Mouse (Mus musculus) cerebellum, postnatal 25 days (tissue): ENCODE measurements around the gene Apba1.

Experiments used
- DNase-seq, 2 experiments: peaks; one replicate each; pipeline ENCODE4 v3.0.0; 2021; ENCODE audit warnings: mixed read lengths in 2 of 2

Gene Apba1

DNA sequence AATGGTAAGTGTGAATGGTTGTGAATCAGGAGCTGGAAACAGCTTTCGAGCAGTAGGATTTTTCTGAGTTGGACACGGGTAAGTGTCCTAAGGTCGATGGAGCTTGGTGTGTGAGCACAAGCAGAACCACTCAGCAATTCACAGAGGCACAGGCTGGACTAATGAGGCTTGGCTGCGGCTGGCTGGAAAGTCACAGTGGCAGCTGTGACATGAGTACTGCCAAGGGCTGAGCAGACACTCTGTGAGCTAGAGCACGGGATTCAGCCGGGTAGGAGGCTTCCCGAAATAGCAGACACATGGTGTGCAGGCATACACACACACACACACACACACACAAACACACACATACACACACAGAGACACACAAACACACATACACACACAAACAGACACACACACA, 121.2 kb downstream of the Apba1 start:
- DNase-seq = peak; percentile 74 to 78

DNA sequence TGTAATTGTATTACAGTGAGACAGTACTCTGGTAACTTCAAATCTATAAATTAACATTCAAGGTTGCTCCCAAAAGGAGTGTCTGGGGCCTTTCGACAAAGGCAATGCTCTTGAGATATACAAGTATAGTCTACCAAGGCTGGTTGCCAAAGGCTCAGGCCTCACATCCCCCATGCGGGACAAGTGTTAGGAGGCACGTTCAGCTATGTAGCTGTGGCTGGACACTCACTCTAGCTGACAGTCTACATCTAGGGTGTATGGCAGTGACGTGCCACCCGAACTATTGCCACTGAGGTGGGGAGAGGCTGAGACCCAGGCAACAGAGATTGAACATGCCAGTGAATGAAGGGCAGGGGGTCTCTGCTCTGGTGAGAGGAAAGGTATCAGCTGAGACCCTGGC, 127.5 kb downstream of the Apba1 start:
- DNase-seq = no peak

DNA sequence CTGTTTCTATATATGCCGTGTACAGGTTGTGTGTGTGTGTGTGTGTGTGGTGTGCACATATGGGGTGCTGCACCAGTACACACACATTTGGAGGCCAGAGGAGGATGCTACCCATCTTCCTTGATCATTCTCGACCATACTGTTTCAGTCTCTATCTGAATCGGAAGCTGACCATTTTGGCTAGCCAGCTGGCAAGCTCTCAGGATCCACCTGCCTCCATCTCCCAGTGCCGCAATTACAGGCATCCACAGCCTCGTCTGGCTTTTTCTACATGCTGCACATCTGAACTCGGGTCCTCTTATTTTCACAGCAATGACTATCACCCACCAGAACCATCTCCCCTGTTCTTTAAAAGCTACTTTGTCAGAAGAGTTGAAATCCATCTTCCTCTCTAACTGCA, 132.7 kb downstream of the Apba1 start:
- DNase-seq = peak; percentile 69 to 78

DNA sequence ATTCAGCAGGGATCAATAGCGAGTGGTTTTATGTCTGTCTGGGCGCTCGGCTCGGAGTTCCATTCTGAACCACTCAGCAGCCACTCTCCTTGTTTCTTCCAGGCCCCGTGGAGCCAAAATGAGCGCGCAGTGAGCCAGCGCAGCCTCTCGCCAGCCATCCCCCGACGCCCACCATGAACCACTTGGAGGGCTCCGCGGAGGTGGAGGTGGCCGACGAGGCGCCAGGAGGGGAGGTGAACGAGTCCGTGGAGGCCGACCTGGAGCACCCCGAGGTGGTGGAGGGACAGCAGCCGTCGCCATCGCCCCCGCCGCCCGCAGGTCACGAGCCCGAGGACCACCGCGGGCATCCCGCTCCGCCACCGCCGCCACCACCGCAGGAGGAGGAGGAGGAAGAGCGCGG, 133.9 kb downstream of the Apba1 start:
- DNase-seq = peak; percentile 39 to 41

DNA sequence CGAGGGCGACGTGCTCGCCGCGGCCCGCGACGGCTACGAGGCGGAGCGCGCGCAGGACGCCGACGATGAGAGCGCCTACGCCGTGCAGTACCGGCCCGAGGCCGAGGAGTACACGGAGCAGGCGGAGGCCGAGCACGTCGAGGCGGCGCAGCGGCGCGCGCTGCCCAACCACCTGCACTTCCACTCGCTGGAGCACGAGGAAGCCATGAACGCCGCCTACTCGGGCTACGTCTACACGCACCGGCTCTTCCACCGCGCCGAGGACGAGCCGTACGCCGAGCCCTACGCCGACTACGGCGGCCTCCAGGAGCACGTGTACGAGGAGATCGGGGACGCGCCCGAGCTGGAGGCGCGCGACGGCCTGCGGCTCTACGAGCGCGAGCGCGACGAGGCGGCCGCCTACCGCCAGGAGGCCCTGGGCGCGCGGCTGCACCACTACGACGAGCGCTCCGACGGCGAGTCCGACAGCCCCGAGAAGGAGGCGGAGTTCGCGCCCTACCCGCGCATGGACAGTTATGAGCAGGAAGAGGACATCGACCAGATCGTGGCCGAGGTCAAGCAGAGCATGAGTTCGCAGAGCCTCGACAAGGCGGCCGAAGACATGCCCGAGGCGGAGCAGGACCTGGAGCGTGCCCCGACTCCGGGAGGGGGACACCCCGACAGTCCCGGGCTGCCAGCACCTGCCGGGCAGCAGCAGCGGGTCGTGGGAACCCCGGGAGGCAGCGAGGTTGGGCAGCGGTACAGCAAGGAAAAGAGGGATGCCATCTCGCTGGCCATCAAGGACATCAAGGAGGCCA, 134.6 kb downstream of the Apba1 start:
- peak; percentile 55 for DNase-seq

DNA sequence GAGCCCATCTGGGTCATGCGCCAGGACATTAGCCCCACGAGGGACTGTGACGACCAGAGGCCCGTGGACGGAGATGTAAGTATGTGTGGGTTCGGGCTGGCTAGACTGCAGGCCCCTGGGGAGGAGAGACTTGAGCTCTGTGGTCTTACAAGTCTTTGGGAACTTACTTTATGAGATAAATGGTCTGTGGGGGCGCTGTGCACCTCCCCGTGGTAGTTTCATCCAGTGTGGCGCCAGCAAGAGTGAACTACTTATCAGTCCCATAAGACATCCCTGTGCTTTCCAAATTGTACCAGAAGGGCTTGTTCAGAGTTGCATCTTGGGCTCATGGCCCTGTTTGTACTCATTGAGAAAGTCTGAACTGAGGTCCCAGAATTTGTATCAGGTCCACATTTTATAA, 135.3 kb downstream of the Apba1 start:
- no peak for DNase-seq

DNA sequence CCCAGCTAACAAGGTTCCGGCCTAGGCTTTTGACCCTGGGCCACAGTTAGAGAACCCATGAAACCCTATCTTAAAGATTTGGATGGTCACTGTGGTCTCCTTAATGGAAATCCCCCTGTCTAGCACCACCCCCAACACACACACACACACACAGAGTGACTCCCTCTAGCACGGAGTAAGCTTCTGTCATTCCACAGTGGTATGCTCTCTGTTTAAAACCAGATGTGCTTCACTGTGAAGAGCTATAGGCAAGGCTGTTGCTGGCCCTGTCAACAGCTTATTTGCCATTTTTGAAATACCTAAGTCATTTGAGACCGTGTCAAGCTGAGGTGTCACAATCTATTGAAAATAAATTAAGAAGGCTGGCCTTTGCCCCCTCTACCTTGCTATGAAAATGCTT, 136.1 kb downstream of the Apba1 start:
- no peak for DNase-seq

DNA sequence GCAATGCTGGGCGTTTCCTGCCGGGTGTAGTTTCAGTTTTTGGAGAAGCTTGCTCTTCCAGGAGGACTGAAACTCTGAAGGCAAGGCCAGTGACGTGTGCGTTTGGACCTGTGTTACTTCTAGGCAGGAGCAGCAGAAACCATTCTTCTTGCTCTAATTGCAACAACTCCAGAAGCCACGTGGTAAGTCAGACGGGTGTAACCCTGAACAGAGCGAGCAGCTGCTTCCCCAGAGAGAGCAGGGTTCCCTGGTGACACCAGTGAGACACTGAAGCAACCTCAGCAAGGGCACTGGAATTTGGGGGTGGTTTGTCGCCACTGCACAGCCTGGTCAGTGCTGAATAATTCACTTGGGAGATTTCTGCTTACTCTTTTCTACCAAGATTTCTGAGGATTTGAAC, 138.2 kb downstream of the Apba1 start:
- no peak for DNase-seq

DNA sequence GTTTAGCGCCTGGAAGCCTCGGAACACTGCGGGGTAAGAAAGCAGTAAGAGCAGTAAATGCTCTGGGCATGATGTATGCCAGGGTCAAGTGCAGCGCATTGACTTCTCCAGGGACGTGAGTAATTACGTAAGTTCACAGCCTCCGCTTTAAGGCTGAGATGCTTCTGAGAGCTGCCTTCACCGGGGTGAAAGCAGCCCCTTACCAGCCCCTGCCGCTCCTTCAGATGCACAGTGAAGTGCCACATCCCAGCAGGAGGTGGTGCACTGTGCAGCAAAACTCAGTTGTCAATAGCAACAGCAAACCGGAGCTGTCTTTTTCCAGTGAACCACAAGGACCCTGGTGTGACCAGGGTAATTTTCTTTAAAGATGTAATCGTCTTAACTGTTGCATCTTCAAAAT, 139.8 kb downstream of the Apba1 start:
- no peak for DNase-seq

DNA sequence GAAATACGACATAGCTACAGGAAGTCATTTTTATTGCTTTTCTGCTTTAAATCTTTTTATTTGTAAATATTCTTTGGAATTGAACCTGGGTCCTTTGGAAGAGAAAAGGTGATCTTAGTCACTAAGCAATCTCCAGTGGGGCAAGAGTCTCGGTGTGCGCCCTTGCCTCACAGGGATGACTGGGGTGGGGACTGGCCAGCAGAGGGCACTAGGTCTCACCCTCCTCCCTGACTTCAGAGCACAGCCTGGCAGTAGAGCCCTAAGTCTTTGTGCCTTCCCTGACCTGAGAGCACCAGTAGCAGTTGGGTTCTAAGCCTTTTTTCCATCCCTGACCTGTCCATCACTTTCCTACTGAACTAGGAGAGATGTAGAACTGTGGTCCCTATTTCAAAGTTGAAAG, 142.5 kb downstream of the Apba1 start:
- DNase-seq = peak; percentile 51 to 66

DNA sequence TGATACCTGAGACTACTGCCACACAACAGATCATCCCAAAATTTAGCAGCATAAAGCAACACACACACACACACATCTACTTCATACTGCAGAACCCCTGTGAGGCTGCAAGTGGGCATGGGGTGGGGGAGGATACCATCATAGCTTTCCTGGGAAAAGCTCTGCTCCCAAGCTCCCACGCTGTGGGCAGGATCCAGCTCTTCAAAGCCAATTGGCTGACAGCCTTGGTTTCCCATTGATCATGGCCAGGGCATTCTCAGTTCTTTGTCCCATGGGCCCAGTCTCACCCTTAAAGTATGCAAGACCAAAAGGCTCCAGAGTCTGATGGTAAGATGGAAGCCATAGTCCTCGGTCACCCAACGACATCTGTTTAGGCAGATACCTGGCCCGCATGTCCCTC, 143.1 kb downstream of the Apba1 start:
- no peak for DNase-seq

DNA sequence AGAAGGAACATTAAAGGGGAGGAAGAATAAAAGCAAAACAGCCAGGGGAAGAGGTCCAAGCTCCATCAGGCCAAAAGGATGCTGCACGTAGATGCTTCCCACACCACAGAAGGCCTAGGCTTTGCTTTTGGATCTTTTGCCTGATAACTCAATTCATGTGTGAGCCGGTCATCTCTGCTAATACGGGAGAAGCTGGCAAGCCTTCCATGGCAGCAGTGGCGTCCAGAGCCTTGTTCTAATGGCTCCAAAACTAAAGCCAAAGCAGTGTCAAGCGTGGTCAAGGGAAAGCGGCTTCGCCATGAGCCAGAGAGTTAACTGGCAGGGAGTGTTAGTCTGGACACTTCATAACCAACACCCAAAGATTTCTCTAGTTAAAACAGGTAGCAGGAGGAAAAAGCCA, 144.4 kb downstream of the Apba1 start:
- peak in 1 of 2 experiments; percentile 48 for DNase-seq

DNA sequence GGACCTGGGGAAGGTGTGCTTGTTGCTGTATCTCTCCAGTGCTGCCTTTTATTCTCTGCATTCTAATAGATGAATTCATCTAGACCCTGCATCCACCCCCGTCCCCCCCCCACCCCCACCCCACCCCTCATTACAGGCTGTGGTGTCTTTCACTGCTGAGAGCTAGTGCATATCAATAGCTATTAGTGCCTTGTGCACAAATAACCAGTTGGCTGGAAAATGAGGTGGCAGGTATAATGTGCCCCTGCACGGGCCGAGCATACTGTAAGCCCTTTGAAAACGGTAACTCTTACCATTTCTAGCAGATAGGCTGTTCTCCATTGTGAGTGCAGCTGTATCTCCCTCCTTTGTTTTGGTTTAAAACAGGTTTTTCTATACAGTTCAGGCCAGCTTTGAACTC, 146.2 kb downstream of the Apba1 start:
- DNase-seq = no peak

DNA sequence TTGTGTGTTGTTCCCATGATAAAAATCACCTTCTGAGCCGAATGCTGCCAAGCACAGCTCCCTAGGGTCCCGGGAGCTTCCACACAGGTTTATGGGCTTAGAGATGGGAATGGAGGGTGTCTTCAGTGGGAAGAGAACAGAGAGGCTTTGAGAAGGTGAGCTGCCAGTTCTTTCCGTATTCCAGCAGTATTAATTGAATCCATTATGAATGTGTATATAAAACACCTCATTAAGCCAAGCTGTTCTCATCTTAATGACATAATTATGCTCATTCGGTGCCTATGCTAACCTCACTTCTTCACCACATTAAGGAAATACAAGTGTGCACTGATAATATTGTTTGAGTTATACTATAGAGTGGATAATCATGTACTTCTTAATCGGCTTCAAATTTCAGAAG, 147.1 kb downstream of the Apba1 start:
- no peak for DNase-seq

DNA sequence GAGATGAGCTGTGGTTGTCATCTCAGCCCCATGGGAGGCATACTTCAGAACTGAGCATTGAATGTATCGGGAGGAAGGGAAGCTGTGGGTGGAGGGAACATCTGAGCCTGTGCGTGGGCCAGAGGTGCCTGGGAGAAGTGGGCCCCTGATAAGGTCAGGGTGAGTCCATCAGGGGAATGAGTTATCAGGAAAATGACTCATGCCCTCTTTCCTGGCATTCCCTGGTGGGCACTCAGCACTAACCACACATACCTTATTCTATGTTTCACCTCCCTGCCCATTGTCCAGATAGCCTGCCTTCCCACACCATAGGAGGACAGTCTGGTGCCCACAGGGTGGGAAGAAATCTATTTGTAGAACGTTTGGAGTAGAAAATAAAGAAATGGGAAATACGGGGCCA, 151.7 kb downstream of the Apba1 start:
- no peak for DNase-seq

DNA sequence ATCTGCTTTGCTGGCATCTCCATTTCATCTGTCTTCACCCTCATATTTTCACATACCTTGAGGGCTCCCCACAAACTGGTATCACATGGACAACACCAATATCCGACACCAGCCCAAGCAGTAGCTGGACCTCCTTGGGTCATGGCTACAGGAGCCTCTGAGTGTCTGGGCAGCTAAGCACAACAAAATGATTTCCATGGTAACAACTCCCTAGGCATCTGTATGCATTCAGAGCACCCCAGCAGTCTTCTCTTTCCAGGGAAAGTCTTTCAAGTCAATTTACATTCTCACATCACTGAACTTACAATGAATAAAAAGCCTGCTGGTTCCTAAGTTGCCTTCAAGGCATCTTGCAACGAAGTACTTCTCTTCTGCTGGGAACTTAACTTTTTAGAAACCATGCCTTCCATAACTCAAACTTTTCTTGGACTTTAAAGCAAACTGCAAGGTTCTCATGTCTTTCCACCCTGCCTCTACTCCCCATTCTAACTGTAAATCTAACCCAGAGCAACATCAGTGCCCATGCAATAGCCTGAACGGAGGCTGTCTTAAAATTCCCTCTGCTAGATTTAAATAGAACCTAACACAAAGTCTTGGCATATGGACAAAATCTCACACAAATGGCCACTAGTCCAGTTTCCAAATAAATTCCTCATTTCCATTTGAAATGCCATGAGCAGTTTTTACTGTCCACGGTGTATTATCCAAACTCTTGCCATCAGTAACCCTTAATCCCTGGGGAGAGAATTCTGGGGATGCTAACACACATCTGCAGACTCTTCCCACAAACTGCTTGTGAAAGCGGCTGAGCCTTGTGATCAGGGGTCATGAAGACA, 160.9 kb downstream of the Apba1 start:
- DNase-seq = no peak

DNA sequence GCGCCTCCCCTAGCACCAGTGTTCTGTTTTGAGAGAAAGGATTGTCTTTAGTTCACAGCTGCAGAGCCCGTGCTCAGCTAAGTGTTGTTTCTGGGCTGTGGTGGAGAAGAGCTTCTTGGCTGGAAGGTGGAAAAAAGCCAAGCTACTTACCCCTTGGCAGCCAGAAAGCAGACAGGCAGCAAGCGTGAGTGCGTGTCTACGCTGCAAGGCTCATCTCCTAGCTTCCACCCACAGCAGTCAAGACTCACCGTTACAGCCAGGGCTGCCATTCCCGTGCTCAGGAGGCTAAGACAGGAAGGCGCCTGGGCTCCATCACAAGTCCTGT, 161.5 kb downstream of the Apba1 start:
- no peak for DNase-seq

DNA sequence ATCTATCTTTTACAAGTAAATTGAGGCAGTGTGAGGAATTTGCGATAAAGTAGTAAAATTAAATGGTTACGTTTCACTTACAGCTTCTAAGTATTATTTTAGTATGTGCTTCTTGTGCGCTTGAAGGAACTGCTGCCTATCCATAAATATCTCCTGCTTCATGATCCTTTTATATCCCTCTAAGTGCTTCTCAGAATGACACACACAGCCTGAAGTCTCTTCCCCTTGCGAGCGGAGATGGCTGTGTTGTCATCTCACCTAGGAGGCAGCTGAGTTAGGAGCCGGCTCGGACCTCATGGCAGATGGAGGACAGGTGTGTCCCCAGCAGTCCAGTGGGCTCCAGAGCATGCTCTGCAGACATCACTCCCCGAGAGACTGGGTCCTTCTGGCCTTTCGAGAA, 163.9 kb downstream of the Apba1 start:
- DNase-seq = no peak

DNA sequence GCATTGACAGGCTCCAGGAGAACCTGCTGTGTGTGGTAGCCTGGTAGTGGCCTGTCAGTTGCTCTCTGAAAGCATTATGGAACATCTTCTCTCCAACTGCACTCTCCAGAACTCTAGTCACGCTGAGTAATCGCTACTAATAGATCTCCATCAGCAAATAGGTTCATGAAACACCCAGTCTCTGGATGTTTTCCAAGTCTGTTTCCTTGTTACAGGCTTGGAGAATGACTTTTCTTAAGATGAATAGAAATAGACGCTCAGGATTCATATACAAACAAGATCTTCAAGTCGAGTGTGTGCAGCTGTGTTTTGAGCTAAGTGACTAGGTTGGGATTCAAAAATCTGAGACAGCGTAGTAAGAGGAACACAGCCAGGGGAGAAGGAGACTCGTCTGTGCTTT, 165.4 kb downstream of the Apba1 start:
- DNase-seq = no peak

DNA sequence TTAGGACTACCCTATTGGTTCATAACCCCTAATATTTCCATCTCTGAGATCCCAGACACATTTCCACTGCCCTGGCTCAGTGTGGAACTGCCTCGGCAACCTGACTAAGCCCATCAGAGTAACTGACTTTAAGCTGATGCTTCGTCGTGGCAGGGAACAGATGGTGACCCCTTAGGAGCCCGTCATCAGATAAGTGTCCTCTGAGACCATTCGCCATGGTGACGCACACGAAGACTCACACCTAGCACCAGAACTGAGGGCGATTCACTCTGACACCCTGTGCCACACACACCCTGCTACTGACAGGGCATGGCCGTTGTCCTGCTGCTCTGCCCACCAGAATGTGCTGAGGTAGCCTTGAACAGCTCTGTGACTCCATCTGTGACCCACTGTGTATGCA, 166.1 kb downstream of the Apba1 start:
- DNase-seq = peak; percentile 48

DNA sequence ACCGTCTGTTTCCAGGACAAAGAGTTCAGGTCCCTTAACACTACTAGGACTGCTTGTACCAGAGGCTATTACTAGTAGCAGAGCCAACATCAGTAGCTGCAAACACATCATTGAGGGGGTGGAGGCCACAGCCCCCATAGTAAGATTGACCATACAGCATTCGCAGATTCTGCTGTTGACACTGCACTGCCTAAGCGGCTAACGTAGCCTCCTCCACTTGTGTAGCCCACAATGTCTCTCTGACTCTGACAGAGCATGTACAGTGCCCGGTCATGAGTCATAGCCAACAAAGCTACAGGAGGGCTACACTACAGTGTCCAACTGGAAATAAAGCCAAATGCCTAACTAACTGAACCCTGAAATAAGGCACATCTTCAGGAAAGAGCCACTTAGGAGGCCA, 166.9 kb downstream of the Apba1 start:
- DNase-seq = peak; percentile 66 to 71

DNA sequence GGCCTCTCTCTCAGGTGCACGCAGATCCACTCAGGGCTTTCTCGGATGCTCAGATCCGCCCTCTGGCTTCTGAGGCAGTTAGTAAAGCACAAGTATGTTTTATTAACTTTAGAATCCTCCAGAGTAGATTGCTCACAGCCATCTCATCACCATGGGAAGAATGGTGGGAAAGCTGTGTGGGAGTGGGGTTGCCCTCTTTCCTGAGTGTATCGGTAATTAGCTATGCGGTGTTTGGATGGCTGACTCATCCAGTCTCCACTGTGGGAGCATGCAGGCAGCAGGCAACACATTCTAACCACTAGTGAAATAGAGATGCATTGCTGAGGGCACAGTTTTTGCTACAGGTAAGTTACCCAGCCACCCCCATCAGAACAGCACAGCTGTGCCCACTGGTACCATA, 172.1 kb downstream of the Apba1 start:
- DNase-seq = no peak

DNA sequence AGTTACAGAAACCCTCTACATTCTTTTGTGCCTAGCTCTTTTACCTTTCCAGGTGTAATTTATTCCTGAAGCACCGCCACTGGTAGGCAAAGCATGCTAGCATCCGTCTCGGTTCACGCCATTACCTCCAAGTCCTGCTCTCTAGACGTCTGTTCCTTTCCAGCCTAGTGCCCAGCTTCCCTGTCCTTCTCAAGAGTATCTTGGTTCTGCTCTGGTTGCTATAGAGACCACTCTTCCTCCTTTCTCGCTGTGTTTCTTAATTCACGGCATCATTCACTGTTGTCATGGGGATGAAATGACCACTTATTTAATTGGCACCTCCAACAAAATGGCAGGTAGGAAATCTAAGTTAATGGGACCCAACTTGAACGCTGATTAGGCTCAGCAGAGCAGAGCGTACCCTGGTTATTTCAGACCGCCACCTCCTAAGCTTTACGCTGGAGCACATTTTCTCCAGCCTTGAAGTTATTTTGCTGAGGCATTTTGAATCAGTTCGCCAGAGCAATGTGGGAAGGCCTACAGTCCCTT, 182.8 kb downstream of the Apba1 start:
- DNase-seq = no peak

DNA sequence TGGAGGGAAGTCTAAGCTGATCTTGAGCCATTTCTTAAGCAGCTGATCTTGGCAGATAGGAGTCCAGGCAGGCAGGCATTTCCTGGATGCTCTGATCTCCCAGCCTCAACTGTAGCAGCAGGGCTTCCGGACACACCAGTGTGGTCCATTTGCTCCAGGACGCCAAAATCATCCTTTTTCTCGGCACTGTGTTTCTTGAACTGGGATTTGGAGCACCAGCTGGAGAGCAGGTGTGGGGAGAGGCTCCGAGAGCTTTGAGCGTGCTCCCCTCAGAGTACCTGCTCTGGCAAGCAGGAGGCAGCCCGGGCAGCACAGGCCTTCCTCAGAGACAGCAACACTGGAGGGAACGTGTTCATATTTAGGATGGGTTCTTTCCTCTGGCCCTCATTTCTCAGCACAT, 184.2 kb downstream of the Apba1 start:
- peak; percentile 63 to 66 for DNase-seq
